Mouse (Mus musculus): ENCODE measurements around the gene Sirt4. TPM values are rescaled to one million over a fixed set of nuclear protein-coding genes. Genes with fewer than 3 reads are reported as not detected.

Gene Sirt4
- polyA plus RNA-seq, 1 experiment from 2014 or later: 23.5 TPM

DNA sequence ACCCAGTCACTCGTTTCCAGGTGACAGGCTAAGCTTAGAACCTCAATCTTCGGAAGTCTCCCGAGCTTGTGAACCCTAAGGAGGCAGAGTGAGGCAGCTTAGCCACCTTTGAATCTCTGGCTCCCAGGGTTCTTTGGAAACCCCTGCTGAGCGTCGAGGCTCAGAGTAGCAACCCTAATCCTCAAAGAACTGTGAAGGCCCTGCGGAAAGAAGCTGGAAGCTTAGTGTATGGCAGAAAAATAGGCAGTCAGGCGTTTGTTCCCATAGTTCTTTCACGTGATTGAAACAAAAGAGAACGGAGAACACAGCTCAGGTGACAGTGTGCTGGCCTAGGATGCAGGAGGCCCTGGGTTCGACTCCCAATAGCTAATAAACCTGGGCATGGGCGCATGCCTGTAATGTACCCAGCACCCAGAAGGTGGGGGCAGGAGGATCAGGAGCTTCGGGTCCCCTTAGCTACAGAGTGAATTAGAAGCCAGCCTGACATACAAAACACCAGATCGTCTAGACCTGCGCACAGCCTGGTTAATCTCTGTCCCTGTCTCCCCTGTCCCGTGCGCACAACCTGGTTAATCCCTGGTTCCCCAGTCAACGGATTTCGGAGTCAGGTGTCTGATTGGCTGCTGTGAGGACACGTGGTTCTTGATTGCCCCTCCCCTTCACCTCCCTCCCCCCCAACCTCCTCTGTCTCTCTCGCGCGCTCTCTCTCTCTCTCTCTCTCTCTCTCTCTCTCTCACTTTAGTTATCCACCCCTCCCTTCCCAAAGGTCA is 9.0 kb downstream of the Sirt4 start:
- Histone ChIP-seq H3K4me3 (ENCODE audit: low read depth, low read length) (peak overlapping the region; percentile 22), H3K9me3 (ENCODE audit: control insufficient read depth, low read depth, low read length) (no peaks in the 10 kb centered on the region), H3K27ac (ENCODE audit: low read length) (no peak overlapping the region), H3K4me2 (replicated peaks; ENCODE audit: low read depth, low read length) (peak overlapping the region; percentile 49), H3K27me3 (ENCODE audit: control insufficient read depth, insufficient read depth, low read length) (no peaks in the 10 kb centered on the region), H3K9ac (replicated peaks; ENCODE audit: low read depth, low read length) (no peak overlapping the region), H3K4me1 (ENCODE audit: control insufficient read depth, insufficient read depth, low read length) (no peaks in the 10 kb centered on the region), H3K36me3 (ENCODE audit: control insufficient read depth, insufficient read depth, low read length) (peaks cover 5% of the 10 kb centered on the region; the same call in 1 of the 2 replicates)
- WGBS: 13% methylated on average over 22 of the region's 22 CpGs
- ATAC-seq (ENCODE audit: insufficient number of reproducible peaks, insufficient read depth, low FRiP score, low read depth): peak; percentile 84

DNA sequence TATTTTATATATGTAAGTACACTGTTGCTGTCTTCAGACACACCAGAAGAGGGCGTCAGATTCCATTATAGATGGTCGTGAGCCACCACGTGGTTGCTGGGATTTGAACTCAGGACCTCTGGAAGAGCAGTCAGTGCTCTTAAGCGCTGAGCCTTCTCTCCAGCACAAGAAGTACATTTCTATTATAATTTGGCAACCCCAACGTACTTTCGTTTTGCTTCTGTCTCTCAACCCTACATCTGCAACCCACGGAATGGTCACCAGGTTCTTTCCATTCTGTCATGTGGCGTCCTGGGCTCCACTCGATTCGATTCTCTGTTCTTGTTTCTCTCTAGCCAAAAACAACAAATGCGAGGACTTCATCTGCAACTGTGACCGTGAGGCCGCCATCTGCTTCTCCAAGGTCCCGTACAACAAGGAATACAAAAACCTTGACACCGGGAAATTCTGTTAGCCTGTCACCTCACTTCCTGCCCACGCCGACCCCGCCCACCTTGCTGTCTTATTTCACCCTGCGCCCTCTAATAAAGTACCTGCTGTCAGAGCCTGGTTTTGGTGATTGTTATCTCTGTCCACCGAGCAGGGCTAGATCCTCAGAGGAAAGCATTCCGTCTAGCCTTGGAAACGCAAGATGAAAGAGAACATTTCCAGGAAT is 10.2 kb downstream of the Sirt4 start:
- whole genome bisulfite sequencing: 61% methylated on average over 22 of the region's 22 CpGs
- Histone ChIP-seq H3K4me2 (replicated peaks; ENCODE audit: low read depth, low read length) (no peak overlapping the region), H3K9me3 (ENCODE audit: control insufficient read depth, low read depth, low read length) (no peaks in the 10 kb centered on the region)

DNA sequence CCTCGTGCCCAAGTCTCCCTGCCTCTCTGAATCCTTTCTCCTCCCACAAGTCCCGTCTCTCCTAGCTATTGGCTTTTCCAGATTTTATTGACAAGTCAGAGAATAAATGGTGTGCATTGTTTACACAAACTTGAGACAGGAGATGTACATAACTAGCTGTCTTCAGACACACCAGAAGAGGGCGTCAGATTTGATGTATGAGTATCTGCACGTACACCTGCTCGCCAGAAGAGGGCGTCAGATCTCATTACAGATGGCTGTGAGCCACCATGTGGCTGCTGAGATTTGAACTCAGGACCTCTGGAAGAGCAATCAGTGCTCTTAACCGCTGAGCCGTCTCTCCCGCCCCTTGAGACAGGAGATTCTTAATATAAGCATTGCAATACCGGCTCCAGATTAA is 11.3 kb downstream of the Sirt4 start:
- H3K4me2 ChIP-seq (replicated peaks; ENCODE audit: low read depth, low read length): no peak overlapping the region
- no peaks in the 10 kb centered on the region for H3K36me3 ChIP-seq (ENCODE audit: control insufficient read depth, insufficient read depth, low read length)
- 67% methylated on average over 10 of the region's 10 CpGs for WGBS
- no peak for ATAC-seq (ENCODE audit: insufficient number of reproducible peaks, insufficient read depth, low FRiP score, low read depth)
- H3K9ac ChIP-seq (replicated peaks; ENCODE audit: low read depth, low read length): no peak overlapping the region
- H3K27ac ChIP-seq (ENCODE audit: low read length): no peak overlapping the region
- no peaks in the 10 kb centered on the region for H3K9me3 ChIP-seq (ENCODE audit: control insufficient read depth, low read depth, low read length)
- H3K27me3 ChIP-seq (ENCODE audit: control insufficient read depth, insufficient read depth, low read length): no peaks in the 10 kb centered on the region
- no peak overlapping the region for H3K4me3 ChIP-seq (ENCODE audit: low read depth, low read length)
- no peaks in the 10 kb centered on the region for H3K4me1 ChIP-seq (ENCODE audit: control insufficient read depth, insufficient read depth, low read length)

More for the DNA sequence above, 10.2 kb downstream of the Sirt4 start:
- no peaks in the 10 kb centered on the region for H3K27me3 ChIP-seq (ENCODE audit: control insufficient read depth, insufficient read depth, low read length)
- no peak overlapping the region for H3K9ac ChIP-seq (replicated peaks; ENCODE audit: low read depth, low read length)
- no peaks in the 10 kb centered on the region for H3K4me1 ChIP-seq (ENCODE audit: control insufficient read depth, insufficient read depth, low read length)
- no peak for ATAC-seq (ENCODE audit: insufficient number of reproducible peaks, insufficient read depth, low FRiP score, low read depth)
- H3K4me3 ChIP-seq (ENCODE audit: low read depth, low read length): no peak overlapping the region
- peaks cover under 1% of the 10 kb centered on the region; the same call in 1 of the 2 replicates for H3K36me3 ChIP-seq (ENCODE audit: control insufficient read depth, insufficient read depth, low read length)
- H3K27ac ChIP-seq (ENCODE audit: low read length): no peak overlapping the region

DNA sequence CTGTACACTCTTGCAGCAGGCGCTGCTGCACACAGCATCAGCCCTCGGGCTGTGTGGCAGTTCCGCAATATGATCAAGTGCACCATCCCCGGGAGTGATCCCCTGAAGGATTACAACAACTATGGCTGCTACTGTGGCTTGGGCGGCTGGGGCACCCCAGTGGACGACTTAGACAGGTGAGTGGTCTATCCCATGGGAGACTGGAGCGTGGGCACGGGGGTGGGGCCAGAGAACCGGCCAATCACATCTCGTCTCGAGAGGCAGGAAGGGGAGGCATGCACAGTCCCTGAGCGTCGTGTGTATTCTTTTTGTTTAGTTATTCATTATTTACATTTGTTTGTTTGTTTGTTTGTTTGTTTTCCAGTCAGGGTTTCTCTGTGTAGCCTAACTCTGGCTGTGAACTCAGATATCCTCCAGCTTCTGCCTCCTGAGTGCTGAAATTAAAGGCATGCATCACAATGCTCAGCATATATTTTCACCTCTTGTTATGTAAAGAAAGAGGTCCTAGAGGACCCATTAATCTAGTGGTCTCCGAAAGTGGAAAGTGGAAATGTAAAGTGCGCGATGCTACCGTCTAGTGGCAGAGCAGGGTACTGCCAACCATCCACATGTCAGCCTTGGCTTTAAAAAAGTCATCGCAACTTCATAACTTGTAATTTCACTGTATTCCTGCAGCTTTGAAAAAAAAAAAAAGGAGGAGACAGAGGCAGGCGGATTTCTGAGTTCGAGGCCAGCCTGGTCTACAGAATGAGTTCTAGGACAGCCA is 13.6 kb downstream of the Sirt4 start:
- ATAC-seq (ENCODE audit: insufficient number of reproducible peaks, insufficient read depth, low FRiP score, low read depth): no peak
- Histone ChIP-seq H3K27ac (ENCODE audit: low read length) (no peak overlapping the region), H3K9me3 (ENCODE audit: control insufficient read depth, low read depth, low read length) (no peaks in the 10 kb centered on the region), H3K4me3 (ENCODE audit: low read depth, low read length) (no peak overlapping the region), H3K4me2 (replicated peaks; ENCODE audit: low read depth, low read length) (no peak overlapping the region), H3K4me1 (ENCODE audit: control insufficient read depth, insufficient read depth, low read length) (no peaks in the 10 kb centered on the region), H3K36me3 (ENCODE audit: control insufficient read depth, insufficient read depth, low read length) (no peaks in the 10 kb centered on the region), H3K9ac (replicated peaks; ENCODE audit: low read depth, low read length) (no peak overlapping the region), H3K27me3 (ENCODE audit: control insufficient read depth, insufficient read depth, low read length) (no peaks in the 10 kb centered on the region)
- WGBS: 37% methylated on average over 20 of the region's 20 CpGs

DNA sequence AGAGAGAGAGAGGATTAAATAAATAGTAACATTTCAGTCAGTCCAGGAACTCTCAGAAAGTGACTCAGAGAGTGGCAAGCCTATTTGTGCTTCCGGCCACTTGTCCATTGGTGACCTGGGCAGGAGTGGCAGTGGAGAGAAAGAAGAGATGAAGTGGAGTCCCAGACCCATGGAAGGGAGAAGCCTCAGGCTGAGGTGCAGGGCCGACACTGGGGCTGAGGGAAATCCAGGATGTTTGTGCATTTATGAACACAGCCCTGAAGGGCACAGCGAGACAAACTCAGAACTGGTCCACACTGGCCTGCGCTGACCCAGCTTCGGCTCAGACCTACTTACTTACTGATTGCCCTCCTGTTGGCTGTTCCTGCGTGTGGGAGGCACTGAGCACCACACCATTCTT is 14.7 kb downstream of the Sirt4 start:
- no peak for ATAC-seq (ENCODE audit: insufficient number of reproducible peaks, insufficient read depth, low FRiP score, low read depth)
- Histone ChIP-seq H3K9me3 (ENCODE audit: control insufficient read depth, low read depth, low read length) (no peaks in the 10 kb centered on the region), H3K4me3 (ENCODE audit: low read depth, low read length) (no peak overlapping the region), H3K4me1 (ENCODE audit: control insufficient read depth, insufficient read depth, low read length) (no peaks in the 10 kb centered on the region), H3K36me3 (ENCODE audit: control insufficient read depth, insufficient read depth, low read length) (no peaks in the 10 kb centered on the region), H3K27ac (ENCODE audit: low read length) (no peak overlapping the region), H3K4me2 (replicated peaks; ENCODE audit: low read depth, low read length) (no peak overlapping the region), H3K9ac (replicated peaks; ENCODE audit: low read depth, low read length) (no peak overlapping the region), H3K27me3 (ENCODE audit: control insufficient read depth, insufficient read depth, low read length) (no peaks in the 10 kb centered on the region)
- WGBS: 47% methylated on average over 6 of the region's 6 CpGs

DNA sequence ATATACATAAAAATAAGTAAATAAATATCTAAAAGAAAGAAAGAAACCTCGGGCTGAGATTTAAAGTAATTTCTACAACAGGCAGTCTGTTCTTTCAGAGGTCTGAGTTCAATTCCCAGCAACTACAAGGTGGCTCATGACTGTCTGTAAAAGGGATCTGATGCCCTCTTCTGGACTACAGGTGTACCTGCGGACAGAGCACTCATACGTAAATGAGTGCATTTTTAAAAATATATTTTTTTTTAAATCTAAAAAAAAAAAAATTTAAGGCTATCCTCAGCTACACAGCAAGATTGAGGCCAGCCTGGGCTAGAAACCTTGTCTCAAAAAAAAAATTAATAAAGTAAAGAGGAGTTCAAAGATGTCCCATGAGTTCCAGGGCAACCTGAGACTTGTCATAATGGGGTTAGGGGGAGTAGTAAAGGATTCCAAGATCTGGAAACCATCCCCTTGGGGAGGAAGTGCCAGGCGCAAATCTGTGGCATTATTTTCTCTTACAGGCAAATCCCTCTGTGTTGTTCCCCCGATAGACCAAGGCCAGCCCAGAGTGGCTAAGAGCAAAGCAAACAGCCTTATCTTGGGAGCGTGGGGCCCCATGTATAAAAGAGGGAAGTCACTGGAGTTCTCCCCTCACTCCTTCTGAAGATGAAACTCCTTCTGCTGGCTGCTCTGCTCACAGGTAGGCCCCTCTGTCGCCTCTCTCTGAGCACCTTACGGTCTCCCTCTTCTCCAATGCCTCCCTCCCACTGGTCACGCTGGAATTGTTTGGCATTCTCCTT is 18.7 kb downstream of the Sirt4 start, which contains the start of gene Pla2g1b:
Pla2g1b (plus strand) TSS at position 621 of the 779 bp plus-strand sequence.
- Histone ChIP-seq H3K27me3 (ENCODE audit: control insufficient read depth, insufficient read depth, low read length) (no peaks in the 10 kb centered on the region), H3K4me1 (ENCODE audit: control insufficient read depth, insufficient read depth, low read length) (no peaks in the 10 kb centered on the region), H3K4me3 (ENCODE audit: low read depth, low read length) (no peak within 1 kb of the TSS), H3K27ac (ENCODE audit: low read length) (peak within 1 kb of the TSS; percentile 15; the same call in 1 of the 2 replicates), H3K9ac (replicated peaks; ENCODE audit: low read depth, low read length) (no peak within 1 kb of the TSS), H3K4me2 (replicated peaks; ENCODE audit: low read depth, low read length) (no peak within 1 kb of the TSS; the same call in 1 of the 2 replicates), H3K9me3 (ENCODE audit: control insufficient read depth, low read depth, low read length) (no peaks in the 10 kb centered on the region), H3K36me3 (ENCODE audit: control insufficient read depth, insufficient read depth, low read length) (no peaks in the 10 kb centered on the region)
- 36% methylated on average over 9 of the region's 9 CpGs for WGBS
- no peak; the same call in 1 of the 2 replicates for ATAC-seq (ENCODE audit: insufficient number of reproducible peaks, insufficient read depth, low FRiP score, low read depth)

DNA sequence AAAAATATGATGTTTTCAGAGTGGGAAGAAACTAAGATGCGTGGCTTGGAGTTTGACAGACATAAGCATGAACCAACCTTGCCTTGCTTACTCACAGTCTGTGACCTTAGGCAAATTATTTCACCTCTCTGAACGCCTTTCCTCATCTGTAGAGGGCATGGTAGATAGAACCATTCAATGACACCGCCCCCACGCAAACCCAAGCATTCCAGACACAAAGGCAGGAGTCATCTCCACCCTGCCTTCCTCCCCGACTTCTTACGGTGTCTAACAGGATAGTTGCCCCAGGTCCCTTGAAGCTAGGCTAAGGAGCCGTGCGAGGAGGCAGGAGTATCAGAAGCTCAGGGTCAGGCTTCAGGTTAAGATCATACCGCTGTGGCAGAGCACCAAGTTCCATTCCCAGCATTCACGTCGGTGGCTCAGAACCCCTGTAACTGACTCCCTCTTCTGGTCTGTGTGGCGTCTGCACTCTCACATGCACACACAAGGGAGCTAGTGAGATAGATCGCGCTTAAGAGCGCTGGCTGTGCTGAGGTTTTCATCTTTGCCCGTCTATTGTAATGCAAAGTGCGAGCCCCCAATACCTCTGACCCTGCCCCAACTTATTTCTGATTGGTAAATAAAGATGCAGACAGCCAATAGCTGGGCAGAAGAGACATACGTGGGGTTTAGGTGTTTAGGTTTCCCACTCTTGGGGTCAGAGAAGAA is 20.0 kb downstream of the Sirt4 start:
- Histone ChIP-seq H3K36me3 (ENCODE audit: control insufficient read depth, insufficient read depth, low read length) (no peaks in the 10 kb centered on the region), H3K4me3 (ENCODE audit: low read depth, low read length) (no peak overlapping the region), H3K9me3 (ENCODE audit: control insufficient read depth, low read depth, low read length) (no peaks in the 10 kb centered on the region), H3K9ac (replicated peaks; ENCODE audit: low read depth, low read length) (no peak overlapping the region), H3K4me1 (ENCODE audit: control insufficient read depth, insufficient read depth, low read length) (no peaks in the 10 kb centered on the region), H3K4me2 (replicated peaks; ENCODE audit: low read depth, low read length) (no peak overlapping the region), H3K27ac (ENCODE audit: low read length) (no peak overlapping the region), H3K27me3 (ENCODE audit: control insufficient read depth, insufficient read depth, low read length) (no peaks in the 10 kb centered on the region)
- WGBS: 74% methylated on average over 18 of the region's 18 CpGs
- no peak for ATAC-seq (ENCODE audit: insufficient number of reproducible peaks, insufficient read depth, low FRiP score, low read depth)

All from stomach, embryonic 14.5 days (tissue).